Mouse (Mus musculus) lung, postnatal 14 days (tissue): ENCODE data around the gene Stn1.

Source experiments
- DNase-seq: peaks from one replicate; pipeline ENCODE4 v3.0.0; 2021

Stn1 gene

GRCm38 (mm10) chr19:47508191-47508590, 29.1 kb downstream of the Stn1 start:
- no peak for DNase-seq

DNA sequence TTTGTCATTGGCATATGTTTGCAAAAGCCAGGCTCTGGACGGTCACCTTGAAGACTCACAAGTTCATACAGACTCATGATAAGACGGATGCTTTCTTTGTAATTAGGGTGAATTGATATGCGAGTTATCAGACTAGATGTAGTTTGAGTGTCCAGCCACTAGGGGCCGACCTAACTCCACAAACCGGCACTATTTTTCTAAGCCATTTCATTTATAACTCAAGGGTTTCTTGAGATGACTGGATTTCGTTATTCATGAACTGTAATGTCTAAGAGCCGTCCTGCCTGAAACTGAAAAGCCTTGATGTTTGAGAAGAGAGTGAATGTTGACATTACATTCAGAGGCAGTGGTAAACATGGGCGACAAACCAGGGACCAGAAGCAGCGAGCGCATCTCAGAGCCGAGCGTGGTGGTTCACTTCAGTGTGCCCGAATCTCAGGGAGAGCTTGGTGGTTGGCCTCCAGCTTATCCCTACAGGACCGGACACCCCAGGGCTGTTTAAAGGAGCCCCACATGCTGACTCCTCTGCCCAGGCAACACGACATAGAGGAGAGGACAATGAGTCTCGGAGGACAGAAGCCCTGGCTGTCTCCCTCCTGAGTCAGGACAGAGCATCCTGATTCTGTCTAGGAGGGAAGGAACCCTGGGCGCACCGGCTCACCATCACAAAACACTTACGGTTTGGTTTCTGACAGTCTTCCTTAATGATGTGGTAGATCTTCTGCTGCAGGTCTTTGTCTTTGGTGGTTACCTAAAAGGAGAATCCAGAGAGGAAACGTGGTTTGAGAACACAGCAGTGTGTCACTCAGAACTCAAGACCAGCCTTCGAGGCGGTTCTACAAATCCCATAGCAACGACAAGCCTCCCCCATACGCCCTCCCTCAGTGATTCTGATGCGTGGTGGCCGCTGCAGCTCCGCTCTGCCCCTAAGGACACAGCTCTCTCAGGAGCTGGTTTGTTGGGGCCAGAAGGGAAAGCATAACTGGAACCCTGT, 29.9 kb downstream of the Stn1 start:
- peak; percentile 74 for DNase-seq

DNA sequence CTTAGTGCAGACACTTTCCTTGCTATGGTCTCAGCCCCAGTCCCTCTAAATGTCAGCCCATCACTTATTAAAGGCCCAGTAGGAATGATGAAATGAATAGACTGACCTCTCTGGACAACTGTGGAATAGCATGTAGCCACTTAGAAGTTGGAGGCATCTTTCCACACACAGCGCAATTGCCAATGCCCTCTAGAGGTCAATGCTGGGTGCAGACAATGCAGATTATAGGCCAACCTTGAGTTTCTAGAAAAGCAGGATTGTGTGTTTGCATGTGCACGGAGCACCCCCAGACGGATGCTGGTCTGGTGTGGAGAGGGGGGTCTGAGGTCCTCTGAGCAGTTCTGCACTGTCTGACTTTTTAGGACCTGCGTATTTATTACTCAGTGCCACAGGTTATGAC, 33.7 kb downstream of the Stn1 start:
- DNase-seq = peak; percentile 42

- no peak for DNase-seq
These were observed 34.7 kb downstream of the Stn1 start for GRCm38 (mm10) chr19:47502563-47502962.

- no peak for DNase-seq
These were observed 36.8 kb downstream of the Stn1 start for GRCm38 (mm10) chr19:47500389-47501011.

DNA sequence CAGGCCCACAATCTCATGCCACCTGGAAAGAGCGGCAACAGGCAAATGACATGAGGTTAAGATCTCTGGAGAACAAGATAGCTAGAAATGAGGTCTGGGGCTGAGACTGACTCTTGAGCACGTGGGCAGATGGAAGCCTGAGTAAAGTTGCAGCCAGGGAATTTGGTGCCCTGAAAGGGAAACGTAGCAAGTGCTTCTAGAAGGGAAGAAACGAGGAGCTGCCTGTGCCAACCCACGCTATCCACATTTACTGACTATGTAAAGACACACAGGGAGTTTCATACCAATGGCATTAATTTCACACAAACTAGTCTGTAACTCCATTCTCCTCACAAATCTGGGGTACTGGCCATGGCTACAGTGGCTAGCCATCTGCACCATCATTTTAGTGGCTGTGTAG, 37.5 kb downstream of the Stn1 start:
- no peak for DNase-seq

DNA sequence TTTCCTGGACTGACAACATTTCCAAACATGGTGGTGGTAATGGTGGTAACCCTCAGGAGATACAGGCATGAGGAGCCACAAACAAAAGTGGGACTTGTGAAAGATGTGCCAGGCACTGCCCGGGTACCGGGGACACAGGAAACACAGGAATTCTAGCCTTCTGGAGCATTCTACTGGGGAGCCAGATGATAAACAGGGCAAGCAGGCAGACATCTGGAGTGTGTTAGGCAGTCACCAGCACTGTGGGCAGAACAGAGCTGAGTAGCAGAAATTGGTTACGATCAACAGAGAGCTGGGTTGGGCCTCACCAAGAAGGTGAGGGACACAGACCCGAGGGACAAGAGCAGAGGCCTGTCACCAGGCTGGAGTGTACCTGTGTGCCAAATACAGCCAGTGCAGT, 38.4 kb downstream of the Stn1 start:
- no peak for DNase-seq

- no peak for DNase-seq
These were observed 39.6 kb downstream of the Stn1 start for GRCm38 (mm10) chr19:47497736-47498135.

DNA sequence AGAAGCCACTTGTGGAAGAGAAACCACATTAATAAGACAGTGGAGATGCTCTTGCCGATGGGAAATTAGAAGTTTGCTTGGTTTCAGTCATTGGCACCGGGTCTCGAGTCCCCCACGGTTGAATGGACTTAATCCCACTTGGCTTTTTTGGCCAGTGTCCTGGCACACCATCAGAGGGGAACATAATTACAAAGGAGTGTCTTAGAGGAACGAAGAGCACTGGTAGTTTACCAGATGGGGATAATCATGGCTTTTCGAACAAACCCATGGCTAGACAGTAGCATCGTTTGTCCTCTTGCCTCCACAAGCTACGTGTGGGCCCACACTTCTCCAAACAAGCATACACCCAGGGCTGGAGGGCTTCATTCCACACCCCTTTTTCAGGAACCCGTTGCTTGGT, 40.0 kb downstream of the Stn1 start:
- no peak for DNase-seq

GRCm38 (mm10) chr19:47493017-47493997, 44.0 kb downstream of the Stn1 start:
- no peak for DNase-seq

- no peak for DNase-seq
These were observed 44.9 kb downstream of the Stn1 start for GRCm38 (mm10) chr19:47492422-47492821.

DNA sequence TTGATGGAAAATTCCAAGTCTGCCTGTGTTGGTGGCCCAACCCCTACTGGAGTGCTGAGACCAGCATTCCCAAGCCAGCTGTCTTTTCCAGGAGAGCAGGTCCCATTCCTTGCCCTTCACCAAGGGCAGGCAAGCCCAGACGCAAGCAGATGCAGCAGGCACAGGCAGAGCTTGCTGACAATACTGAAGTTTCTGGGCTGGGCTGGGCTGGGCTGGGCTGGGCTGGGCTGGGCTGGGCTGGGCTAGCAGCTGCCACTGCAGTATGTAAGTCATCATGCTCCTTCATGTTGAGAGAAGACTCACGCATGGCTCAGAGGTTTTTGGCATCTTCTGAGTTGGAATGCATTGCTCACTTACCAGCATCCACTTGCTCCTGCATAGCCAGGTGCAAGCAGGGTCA, 45.5 kb downstream of the Stn1 start:
- no peak for DNase-seq

- no peak for DNase-seq
These were observed 48.1 kb downstream of the Stn1 start for GRCm38 (mm10) chr19:47489233-47489632.

DNA sequence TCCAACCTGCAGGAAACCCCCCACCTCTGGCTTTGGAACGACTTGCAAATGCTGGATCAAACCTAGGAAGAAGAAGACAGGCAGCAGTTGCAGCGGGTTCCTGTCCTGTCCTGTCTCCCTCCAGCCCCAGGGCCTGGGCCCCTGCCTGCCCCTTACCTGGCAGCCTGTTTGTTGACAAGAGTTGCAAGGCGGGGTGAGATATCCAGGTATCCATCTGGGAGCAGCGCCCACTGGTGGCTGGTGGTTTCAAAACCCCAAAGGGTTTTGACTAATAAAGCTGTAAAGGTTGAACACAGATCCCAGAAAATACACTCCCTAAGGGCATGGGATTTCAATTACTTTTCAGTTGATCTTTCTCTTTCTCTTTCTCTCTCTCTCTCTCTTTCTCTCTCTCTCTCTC, 49.1 kb downstream of the Stn1 start:
- DNase-seq = peak; percentile 63

DNA sequence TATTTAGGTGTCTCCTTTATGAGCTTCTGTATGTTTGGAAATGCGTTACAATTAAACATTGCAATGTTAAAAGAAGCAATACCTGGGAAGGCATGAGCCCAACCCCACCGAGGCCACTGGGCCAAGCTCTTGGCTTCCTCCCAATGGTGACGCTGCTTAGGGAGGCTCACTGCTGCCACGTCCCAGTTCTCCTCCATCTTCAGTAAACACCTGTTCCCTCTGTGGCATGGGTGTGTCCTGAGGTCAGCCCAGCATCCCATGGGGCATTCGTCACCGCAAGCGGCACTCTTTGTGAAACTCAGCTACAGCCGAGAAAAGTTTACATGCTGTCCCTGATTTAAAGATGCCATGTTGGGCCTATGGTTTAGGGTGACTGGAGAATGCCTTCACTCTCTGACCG, 49.7 kb downstream of the Stn1 start:
- DNase-seq = no peak

DNA sequence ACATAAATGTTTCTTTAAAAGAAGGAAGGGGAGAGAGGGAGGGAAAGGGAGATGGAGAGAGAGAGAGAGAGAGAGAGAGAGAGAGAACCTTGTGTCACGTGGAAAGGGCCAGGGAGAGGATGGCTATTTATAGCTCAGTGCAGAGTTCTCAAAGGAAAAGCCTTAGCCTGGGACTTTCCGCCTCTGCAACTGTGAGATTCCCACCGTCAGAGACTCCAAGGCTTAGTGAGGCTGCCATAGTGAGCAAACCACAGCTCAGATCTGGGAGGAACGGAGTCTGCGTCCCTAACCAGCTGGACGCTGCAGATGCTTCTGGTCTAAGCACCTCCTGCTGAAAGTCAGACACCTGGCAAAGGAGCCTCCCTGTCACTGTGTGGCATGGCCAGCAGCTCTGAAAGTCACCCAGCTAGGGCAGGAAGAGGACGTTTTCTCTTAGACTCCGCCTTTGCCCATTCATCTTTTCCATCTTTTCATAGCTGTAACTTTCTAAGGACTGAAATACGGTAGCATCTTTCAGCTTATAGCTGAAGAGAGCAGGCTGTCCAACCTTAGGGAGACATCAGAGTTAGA, 51.2 kb downstream of the Stn1 start:
- DNase-seq = no peak

DNA sequence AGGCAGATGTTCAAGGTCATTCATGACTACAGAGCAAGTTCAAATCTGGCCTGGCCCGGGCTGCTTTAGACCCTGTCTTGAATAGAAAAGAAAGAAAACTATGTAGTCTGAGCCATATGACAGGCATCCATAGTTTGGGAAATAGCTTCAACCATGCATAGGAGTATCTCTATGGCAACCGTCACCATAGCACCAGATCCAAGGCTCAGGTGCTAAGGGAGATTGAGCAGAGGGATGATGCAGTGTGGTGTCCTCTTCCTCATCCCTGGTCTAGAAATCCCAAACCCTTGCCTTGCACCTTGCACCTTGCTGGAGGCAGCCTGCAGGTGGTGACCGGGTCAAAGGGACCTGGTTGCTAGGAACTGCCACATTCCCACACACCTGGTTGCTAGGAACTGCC, 53.2 kb downstream of the Stn1 start:
- no peak for DNase-seq

GRCm38 (mm10) chr19:47483346-47483745, 54.0 kb downstream of the Stn1 start:
- DNase-seq = no peak

- DNase-seq = no peak
These were observed 63.9 kb downstream of the Stn1 start for GRCm38 (mm10) chr19:47473453-47473852.

DNA sequence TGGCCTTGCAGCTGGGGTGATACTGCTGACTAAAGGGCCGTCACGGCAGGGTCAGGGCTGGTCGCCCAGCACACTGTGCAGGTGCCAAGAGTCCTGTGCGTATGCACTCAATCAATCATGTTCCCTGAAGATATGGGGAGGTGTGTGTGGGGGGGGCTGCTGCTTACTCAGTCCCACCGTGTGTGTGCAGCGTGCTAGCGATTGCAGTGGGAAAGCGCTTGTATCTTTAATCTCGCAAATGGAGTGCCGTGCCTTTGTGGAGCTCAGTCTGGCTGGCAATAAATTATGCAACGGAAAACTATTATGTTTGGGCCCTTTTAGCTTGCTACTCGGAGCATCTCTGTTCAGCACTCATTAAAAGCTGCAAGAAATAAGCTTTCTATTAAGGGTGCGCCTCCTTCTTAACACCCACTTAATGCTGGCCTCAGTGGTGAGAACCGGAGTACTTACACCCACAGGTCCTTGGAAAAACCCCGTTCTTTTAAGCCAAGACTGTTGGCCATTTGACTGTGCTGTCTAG, 64.4 kb downstream of the Stn1 start:
- no peak for DNase-seq

- no peak for DNase-seq
These were observed 65.5 kb downstream of the Stn1 start for GRCm38 (mm10) chr19:47471808-47472207.

DNA sequence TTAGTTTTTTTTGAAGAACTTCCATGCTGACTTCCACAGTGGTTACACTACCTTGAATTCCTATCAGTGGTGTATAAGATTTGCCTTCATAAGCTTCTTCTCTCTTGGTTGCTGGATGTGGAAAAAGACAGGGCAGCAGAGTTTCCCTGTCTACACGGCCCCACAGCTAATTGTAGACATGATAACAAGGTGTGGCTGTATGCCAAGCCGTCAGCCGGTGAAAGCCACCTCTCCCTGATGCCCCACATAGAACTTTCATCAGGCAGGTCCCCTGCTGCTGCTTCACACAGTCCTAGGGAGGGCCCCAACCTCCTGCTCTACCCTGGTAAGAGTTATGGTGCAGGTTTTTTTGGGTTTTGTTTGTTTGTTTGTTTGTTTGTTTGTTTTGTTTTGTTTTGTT, 68.6 kb downstream of the Stn1 start:
- no peak for DNase-seq
